8 mouse cellular contexts compared by ENCODE assay signal in the genomic region with DNA sequence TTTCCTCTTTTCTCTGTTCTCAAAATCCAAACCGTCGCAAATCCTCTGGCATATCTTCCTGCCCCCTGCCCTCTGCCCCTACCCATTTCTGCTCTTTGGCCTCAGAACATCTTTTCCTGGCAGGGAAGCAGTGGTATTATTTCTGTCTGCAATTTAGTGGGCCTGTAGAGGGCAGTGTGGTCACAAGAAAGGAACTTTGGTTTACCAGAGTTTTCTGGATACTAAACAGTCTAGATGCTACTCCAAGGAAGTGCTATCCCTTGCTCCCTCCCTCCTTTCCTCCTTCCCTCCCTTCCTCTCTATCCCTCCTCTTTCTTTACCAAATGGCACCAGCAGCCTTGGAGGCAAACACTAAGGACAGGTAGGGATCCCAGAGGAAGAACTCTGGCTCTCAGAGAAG.
DNase-seq lines count a peak whose midpoint lies in the region; ATAC-seq and TF ChIP-seq lines count a peak whose summit lies in the region.

No protein-coding gene starts in this region.

- peak; percentile 6 for DNase-seq in liver
- DNase-seq in brain, embryonic 14.5 days (ENCODE audit: low read depth): peak; percentile 84
- DNase-seq in hindbrain, embryonic 14.5 days (ENCODE audit: low spot score): peak; percentile 88
- DNase-seq in left cerebral cortex, adult 11 months (ENCODE audit: low spot score): peak; percentile 58
- peak; percentile 22 for DNase-seq in naive thymus-derived CD4-positive, alpha-beta T cell, adult 2 months (ENCODE audit: low read depth)
- no peak for DNase-seq in spleen, postnatal 36 days (ENCODE audit: low spot score in 2 of 2)

- TF ChIP-seq CTCF in brain, embryonic 14.5 days (IDR thresholded peaks at IDR 0.05; ENCODE audit: borderline replicate concordance, extremely low read depth, insufficient read depth, insufficient read length): peak; percentile 65; the same call in 1 of the 2 replicates

- ATAC-seq in liver, embryonic 12.5 days: no peak
- peak; percentile 82; the same call in 1 of the 2 replicates for ATAC-seq in forebrain, embryonic 12.5 days (ENCODE audit: low FRiP score)
- peak; percentile 31; the same call in 1 of the 2 replicates for ATAC-seq in hindbrain, embryonic 14.5 days (ENCODE audit: low FRiP score)

- no peaks in the 10 kb centered on the region for H3K4me1 ChIP-seq in liver, embryonic 12.5 days
- no peaks in the 10 kb centered on the region for H3K4me1 ChIP-seq in forebrain, embryonic 12.5 days
- no peaks in the 10 kb centered on the region for H3K4me1 ChIP-seq in hindbrain, embryonic 14.5 days (replicated peaks; ENCODE audit: control insufficient read depth, insufficient read depth, low read length)

- no peak overlapping the region for H3K9ac ChIP-seq in liver, embryonic 12.5 days
- no peak overlapping the region for H3K9ac ChIP-seq in forebrain, embryonic 12.5 days
- no peak overlapping the region for H3K9ac ChIP-seq in hindbrain, embryonic 14.5 days

- H3K27me3 ChIP-seq in liver, embryonic 12.5 days (replicated peaks): no peaks in the 10 kb centered on the region
- H3K27me3 ChIP-seq in forebrain, embryonic 12.5 days: no peaks in the 10 kb centered on the region
- H3K27me3 ChIP-seq in hindbrain, embryonic 14.5 days (ENCODE audit: control insufficient read depth, insufficient read depth, low read length): no peaks in the 10 kb centered on the region

- no peaks in the 10 kb centered on the region for H3K36me3 ChIP-seq in liver, embryonic 12.5 days
- no peaks in the 10 kb centered on the region for H3K36me3 ChIP-seq in forebrain, embryonic 12.5 days (replicated peaks)
- no peaks in the 10 kb centered on the region for H3K36me3 ChIP-seq in hindbrain, embryonic 14.5 days (replicated peaks; ENCODE audit: control insufficient read depth, insufficient read depth)

- no peak for TF ChIP-seq POLR2A in brain, embryonic 14.5 days (IDR thresholded peaks at IDR 0.05; ENCODE audit: borderline replicate concordance, extremely low read depth, insufficient read depth, insufficient read length, poor library complexity, severe bottlenecking)

- 17% methylated on average over 2 of the region's 2 CpGs for WGBS in liver, embryonic 12.5 days (ENCODE audit: insufficient replicate concordance)
- 19% methylated on average over 2 of the region's 2 CpGs for whole genome bisulfite sequencing in forebrain, embryonic 12.5 days
- WGBS in hindbrain, embryonic 14.5 days: 19% methylated on average over 2 of the region's 2 CpGs

- H3K4me3 ChIP-seq in liver, embryonic 12.5 days: no peak overlapping the region
- no peak overlapping the region for H3K4me3 ChIP-seq in forebrain, embryonic 12.5 days (replicated peaks)
- no peak overlapping the region for H3K4me3 ChIP-seq in hindbrain, embryonic 14.5 days (replicated peaks; ENCODE audit: low read length)

- H3K27ac ChIP-seq in liver, embryonic 12.5 days: no peak overlapping the region
- no peak overlapping the region for H3K27ac ChIP-seq in forebrain, embryonic 12.5 days
- no peak overlapping the region for H3K27ac ChIP-seq in hindbrain, embryonic 14.5 days

- no peaks in the 10 kb centered on the region for H3K9me3 ChIP-seq in liver, embryonic 12.5 days (replicated peaks)
- no peaks in the 10 kb centered on the region for H3K9me3 ChIP-seq in forebrain, embryonic 12.5 days
- H3K9me3 ChIP-seq in hindbrain, embryonic 14.5 days (ENCODE audit: control insufficient read depth, low read length): no peaks in the 10 kb centered on the region

- no peak overlapping the region for H3K4me2 ChIP-seq in liver, embryonic 12.5 days
- H3K4me2 ChIP-seq in forebrain, embryonic 12.5 days: no peak overlapping the region
- no peak overlapping the region for H3K4me2 ChIP-seq in hindbrain, embryonic 14.5 days (replicated peaks)

Comparison
In these comparisons a context has a peak if more than half of its experiments do, and no peak if none do; other contexts are left out.
1. DNase-seq: peak in liver (single experiment), brain, embryonic 14.5 days (single experiment), hindbrain, embryonic 14.5 days (single experiment), left cerebral cortex, adult 11 months (single experiment) and naive thymus-derived CD4-positive, alpha-beta T cell, adult 2 months (single experiment); none in spleen, postnatal 36 days (0 of 2).